Mouse (Mus musculus) MEL (cell line): ENCODE data around the gene Gm29427. TPM values are rescaled to one million over a fixed set of nuclear protein-coding genes. Genes with fewer than 3 reads are reported as not detected.

ENCODE experiments used
- DNase-seq: peaks from one replicate; pipeline ENCODE4 v3.0.0; 2011; ENCODE audit warnings: low read depth, low spot score
- H3K27ac ChIP-seq: 2 replicates; pipeline ENCODE4 v1.5.1; 2012; ENCODE audit warnings: low read depth, mild to moderate bottlenecking, control low read depth, low read length, moderate library complexity; ENCODE audit not compliant: control insufficient read depth
- H3K27me3 ChIP-seq, 2 experiments: fragments of 150-350 bp in 1 of 2; sonication (generic) in 1 of 2; 2 replicates each; pipeline ENCODE4 v1.6.1; 2012; ENCODE audit warnings: low read length in 2 of 2, mild to moderate bottlenecking in 2 of 2, improper control_type of control experiment in 1 of 2, moderate library complexity in 1 of 2; ENCODE audit not compliant: insufficient read depth in 2 of 2, control insufficient read depth in 1 of 2
- H3K36me3 ChIP-seq, 2 experiments: 2 replicates each; pipeline ENCODE4 v1.6.1; 2012 to 2014; ENCODE audit warnings: low read length in 2 of 2, improper control_type of control experiment in 1 of 2, inconsistent platforms in 1 of 2, mild to moderate bottlenecking in 1 of 2; ENCODE audit not compliant: insufficient read depth in 2 of 2, control insufficient read depth in 1 of 2
- H3K4me1 ChIP-seq, 2 experiments: fragments of 150-350 bp in 1 of 2; sonication (generic) in 1 of 2; 2 replicates each; pipeline ENCODE4 v1.6.1; 2012; ENCODE audit warnings: low read length in 2 of 2, improper control_type of control experiment in 1 of 2, mild to moderate bottlenecking in 1 of 2; ENCODE audit not compliant: insufficient read depth in 2 of 2, control insufficient read depth in 1 of 2
- H3K4me3 ChIP-seq, 2 experiments: fragments of 150-350 bp in 1 of 2; sonication (generic) in 1 of 2; 2 replicates each; pipeline ENCODE4 v1.5.1; 2012; ENCODE audit warnings: low read depth in 2 of 2, low read length in 2 of 2, mild to moderate bottlenecking in 2 of 2, moderate library complexity in 2 of 2, control low read depth in 1 of 2, improper control_type of control experiment in 1 of 2; ENCODE audit not compliant: control insufficient read depth in 1 of 2, insufficient read depth in 1 of 2
- H3K79me2 ChIP-seq: 2 replicates; pipeline ENCODE4 v1.6.1; 2012; ENCODE audit warnings: mild to moderate bottlenecking, low read length, moderate library complexity; ENCODE audit not compliant: control insufficient read depth, poor library complexity, insufficient read depth
- H3K9ac ChIP-seq: 2 replicates; pipeline ENCODE4 v1.6.1; 2012; ENCODE audit warnings: low read depth, mild to moderate bottlenecking, control low read depth, low read length, moderate library complexity; ENCODE audit not compliant: control insufficient read depth, poor library complexity, severe bottlenecking
- H3K9me3 ChIP-seq: fragments of 150-350 bp; sonication (generic); replicated peaks from 2 replicates; pipeline ENCODE4 v1.6.1; 2012; ENCODE audit warnings: mild to moderate bottlenecking, low read length, improper control_type of control experiment, moderate library complexity; ENCODE audit not compliant: insufficient read depth
- CHD2 ChIP-seq: IDR thresholded peaks from 2 replicates; pipeline ENCODE4 v1.6.1; 2011; ENCODE audit warnings: low read length, improper control_type of control experiment
- E2F4 ChIP-seq: IDR thresholded peaks from 2 replicates; pipeline ENCODE4 v1.6.1; 2011; ENCODE audit warnings: low read depth, low read length, improper control_type of control experiment, borderline replicate concordance
- ELF1 ChIP-seq: IDR thresholded peaks from 2 replicates; pipeline ENCODE4 v1.6.1; 2014; ENCODE audit warnings: low read depth, mild to moderate bottlenecking, inconsistent platforms, low read length, improper control_type of control experiment, moderate library complexity
- GABPA ChIP-seq: IDR thresholded peaks from 2 replicates; pipeline ENCODE4 v1.6.1; 2012; ENCODE audit warnings: low read depth, mild to moderate bottlenecking, inconsistent platforms, low read length, improper control_type of control experiment, moderate library complexity
- GATA1 ChIP-seq: IDR thresholded peaks from 2 replicates; pipeline ENCODE4 v1.6.1; 2011; ENCODE audit warnings: low read depth, low read length, improper control_type of control experiment
- MAFK ChIP-seq: IDR thresholded peaks from 2 replicates; pipeline ENCODE4 v1.6.1; 2011; ENCODE audit warnings: low read depth, mild to moderate bottlenecking, low read length, improper control_type of control experiment, borderline replicate concordance
- MAX ChIP-seq: IDR thresholded peaks from 2 replicates; pipeline ENCODE4 v1.6.1; 2011; ENCODE audit warnings: low read length, improper control_type of control experiment
- MAZ ChIP-seq: IDR thresholded peaks from 2 replicates; pipeline ENCODE4 v1.6.1; 2012; ENCODE audit warnings: low read depth, mild to moderate bottlenecking, inconsistent platforms, low read length, improper control_type of control experiment
- MXI1 ChIP-seq: IDR thresholded peaks from 2 replicates; pipeline ENCODE4 v1.6.1; 2011; ENCODE audit warnings: mild to moderate bottlenecking, low read depth, low read length, improper control_type of control experiment
- MYB ChIP-seq: IDR thresholded peaks from 2 replicates; pipeline ENCODE4 v1.6.1; 2011; ENCODE audit warnings: mild to moderate bottlenecking, low read depth, low read length, improper control_type of control experiment
- NELFE ChIP-seq: IDR thresholded peaks from 2 replicates; pipeline ENCODE4 v1.6.1; 2011; ENCODE audit warnings: low read depth, low read length, improper control_type of control experiment
- POLR2A ChIP-seq, 2 experiments: IDR thresholded peaks; 2 replicates each; pipeline ENCODE4 v1.6.1; 2011 to 2012; ENCODE audit warnings: low read length in 2 of 2, mild to moderate bottlenecking in 2 of 2, control low read depth in 1 of 2, improper control_type of control experiment in 1 of 2, low read depth in 1 of 2, moderate library complexity in 1 of 2; ENCODE audit not compliant: control insufficient read depth in 1 of 2, insufficient read depth in 1 of 2, poor library complexity in 1 of 2
- POLR2AphosphoS2 ChIP-seq: IDR thresholded peaks from 2 replicates; pipeline ENCODE4 v1.6.1; 2011; ENCODE audit warnings: low read length, improper control_type of control experiment
- RAD21 ChIP-seq: IDR thresholded peaks from 2 replicates; pipeline ENCODE4 v1.6.1; 2011; ENCODE audit warnings: mild to moderate bottlenecking, low read depth, low read length, improper control_type of control experiment
- RCOR1 ChIP-seq: IDR thresholded peaks from 2 replicates; pipeline ENCODE4 v1.6.1; 2012; ENCODE audit warnings: low read depth, mild to moderate bottlenecking, inconsistent platforms, low read length, improper control_type of control experiment
- SIN3A ChIP-seq: IDR thresholded peaks from 2 replicates; pipeline ENCODE4 v1.6.1; 2012; ENCODE audit warnings: low read length, improper control_type of control experiment, inconsistent platforms
- SMC3 ChIP-seq: IDR thresholded peaks from 2 replicates; pipeline ENCODE4 v1.6.1; 2011; ENCODE audit warnings: low read depth, low read length, improper control_type of control experiment
- TAL1 ChIP-seq: IDR thresholded peaks from 2 replicates; pipeline ENCODE4 v1.6.1; 2012; ENCODE audit warnings: mild to moderate bottlenecking, inconsistent platforms, low read length, moderate library complexity, mixed read lengths
- TBP ChIP-seq: IDR thresholded peaks from 2 replicates; pipeline ENCODE4 v1.8.0; 2011; ENCODE audit warnings: low read depth, low read length, improper control_type of control experiment
- TCF12 ChIP-seq: IDR thresholded peaks from 2 replicates; pipeline ENCODE4 v1.6.1; 2014; ENCODE audit warnings: low read depth, mild to moderate bottlenecking, inconsistent platforms, low read length, improper control_type of control experiment, moderate library complexity
- USF1 ChIP-seq: IDR thresholded peaks from 2 replicates; pipeline ENCODE4 v1.6.1; 2014; ENCODE audit warnings: low read depth, mild to moderate bottlenecking, inconsistent platforms, low read length, improper control_type of control experiment, moderate library complexity
- USF2 ChIP-seq, 2 experiments: IDR thresholded peaks; 2 replicates each; pipeline ENCODE4 v1.6.1; 2011 to 2012; ENCODE audit warnings: improper control_type of control experiment in 2 of 2, low read length in 2 of 2, borderline replicate concordance in 1 of 2, inconsistent platforms in 1 of 2, low read depth in 1 of 2, mild to moderate bottlenecking in 1 of 2; ENCODE audit not compliant: insufficient read depth in 1 of 2
- ZC3H11A ChIP-seq: IDR thresholded peaks from 2 replicates; pipeline ENCODE4 v1.6.1; 2012; ENCODE audit warnings: low read depth, mild to moderate bottlenecking, inconsistent platforms, low read length, improper control_type of control experiment
- ZKSCAN1 ChIP-seq: IDR thresholded peaks from 2 replicates; pipeline ENCODE4 v1.6.1; 2012; ENCODE audit warnings: low read depth, mild to moderate bottlenecking, inconsistent platforms, low read length, improper control_type of control experiment, moderate library complexity
- ZMIZ1 ChIP-seq: IDR thresholded peaks from 2 replicates; pipeline ENCODE4 v1.6.1; 2012; ENCODE audit warnings: low read depth, mild to moderate bottlenecking, inconsistent platforms, low read length, improper control_type of control experiment, moderate library complexity
- ZNF384 ChIP-seq: IDR thresholded peaks from 2 replicates; pipeline ENCODE4 v1.6.1; 2012; ENCODE audit warnings: low read depth, mild to moderate bottlenecking, inconsistent platforms, low read length, improper control_type of control experiment
- polyA plus RNA-seq, 2 experiments: library from polyadenylated mRNA; stranded (reverse) in 1 of 2; unstranded in 1 of 2; fragments of >175 nt in 1 of 2; fragments of >200 nt in 1 of 2; gene quantifications; 2 replicates each; pipeline versions ENCODE4 v1.2.1 to v1.2.4; 2012; ENCODE audit warnings: low replicate concordance in 2 of 2, low read depth in 1 of 2; ENCODE audit not compliant: insufficient read length in 2 of 2, insufficient read depth in 1 of 2, missing spikeins in 1 of 2
- total RNA-seq: library from RNA; depleted of rRNA; stranded (reverse); fragments of 300-350 nt; gene quantifications from 2 replicates; pipeline ENCODE4 v1.2.3, GENCODE M21; 2012

Gm29427 gene
- total and polyA plus RNA-seq, 3 experiments = not detected

GRCm38 (mm10) chr1:130745591-130745990 lies 30.0 kb upstream of the Gm29427 start:
- Histone ChIP-seq H3K36me3 (peaks cover 0 to 23% of the 10 kb centered on the region in 2 experiments; a peak in 2 of 4 replicates), H3K4me3 (no peak overlapping the region), H3K27ac (no peak overlapping the region), H3K9ac (no peak overlapping the region), H3K27me3 (no peaks in the 10 kb centered on the region), H3K9me3 (no peaks in the 10 kb centered on the region), H3K4me1 (peaks cover 17 to 33% of the 10 kb centered on the region in 2 experiments), H3K79me2 (no peaks in the 10 kb centered on the region; the same call in 1 of the 2 replicates)
- TF ChIP-seq TCF12 (no peak), USF1 (no peak), SIN3A (no peak), GATA1 (no peak), RCOR1 (no peak), ZNF384 (no peak), GABPA (no peak), MAX (no peak), ELF1 (no peak), CHD2 (no peak), TBP (no peak), POLR2AphosphoS2 (no peak), ZMIZ1 (no peak), NELFE (no peak), ZC3H11A (no peak), MAZ (no peak), MXI1 (no peak), ZKSCAN1 (no peak), SMC3 (no peak)
- DNase-seq = no peak

GRCm38 (mm10) chr1:130744961-130745360 lies 29.4 kb upstream of the Gm29427 start:
- Histone ChIP-seq H3K9me3 (no peaks in the 10 kb centered on the region), H3K27me3 (no peaks in the 10 kb centered on the region), H3K9ac (no peak overlapping the region), H3K4me3 (no peak overlapping the region), H3K79me2 (peaks cover 3% of the 10 kb centered on the region), H3K4me1 (peaks cover 17 to 38% of the 10 kb centered on the region in 2 experiments), H3K36me3 (peaks cover 0 to 26% of the 10 kb centered on the region in 2 experiments; a peak in 2 of 4 replicates), H3K27ac (no peak overlapping the region)
- TF ChIP-seq POLR2A (IDR thresholded peaks at IDR 0.05; ENCODE audit: control insufficient read depth in 1 of 2, insufficient read depth in 1 of 2, low read depth in 1 of 2, low read length in 2 of 2, poor library complexity in 1 of 2) = no peak
- no peak for TF ChIP-seq E2F4
- no peak for TF ChIP-seq MAFK
- TF ChIP-seq RAD21 = no peak
- TF ChIP-seq ELF1 = no peak
- TF ChIP-seq USF2 (IDR thresholded peaks at IDR 0.05; ENCODE audit: borderline replicate concordance in 1 of 2, insufficient read depth in 1 of 2, low read depth in 1 of 2, low read length in 2 of 2) = no peak
- no peak for TF ChIP-seq USF1
- no peak for TF ChIP-seq TAL1
- TF ChIP-seq MYB = no peak
- TF ChIP-seq TBP = no peak
- no peak for TF ChIP-seq GATA1
- DNase-seq = no peak
